Mouse (Mus musculus) ES-Bruce4 (cell line): ENCODE data around the gene Lingo4.

Experiments used
- CTCF ChIP-seq: IDR thresholded peaks from one replicate; pipeline ENCODE4 v1.8.1; 2011; ENCODE audit warnings: low read depth, low read length
- EP300 ChIP-seq: IDR thresholded peaks from 2 replicates; pipeline ENCODE4 v1.6.1; 2011; ENCODE audit warnings: low read depth, low read length; ENCODE audit not compliant: insufficient read depth
- POLR2A ChIP-seq: IDR thresholded peaks from one replicate; pipeline ENCODE4 v1.8.1; 2011; ENCODE audit warnings: low read length; ENCODE audit not compliant: insufficient read depth

GRCm38 (mm10) chr3:94399663-94400310, 1.5 kb downstream of the Lingo4 start:
- TF ChIP-seq CTCF: no peak
- TF ChIP-seq POLR2A: no peak
- no peak for TF ChIP-seq EP300
